Mouse (Mus musculus) cerebellum, adult 2 months (tissue): ENCODE results near the gene Rora.

ENCODE experiments used
- CTCF ChIP-seq: fragments of 200-500 bp; IDR thresholded peaks from 2 replicates; pipeline ENCODE4 v1.5.1; 2011; ENCODE audit warnings: low read depth, mild to moderate bottlenecking, control low read depth, low read length, moderate library complexity, borderline replicate concordance; ENCODE audit not compliant: insufficient read depth
- POLR2A ChIP-seq: fragments of 200-500 bp; IDR thresholded peaks from 2 replicates; pipeline ENCODE4 v1.6.1; 2011; ENCODE audit warnings: low read length, control low read depth, borderline replicate concordance; ENCODE audit not compliant: insufficient read depth

GRCm38 (mm10) chr9:69319913-69320634, 666.5 kb downstream of the Rora start:
- TF ChIP-seq CTCF (no peak), POLR2A (no peak)
